ENCODE assay signal across 8 mouse cellular contexts in the genomic region with DNA sequence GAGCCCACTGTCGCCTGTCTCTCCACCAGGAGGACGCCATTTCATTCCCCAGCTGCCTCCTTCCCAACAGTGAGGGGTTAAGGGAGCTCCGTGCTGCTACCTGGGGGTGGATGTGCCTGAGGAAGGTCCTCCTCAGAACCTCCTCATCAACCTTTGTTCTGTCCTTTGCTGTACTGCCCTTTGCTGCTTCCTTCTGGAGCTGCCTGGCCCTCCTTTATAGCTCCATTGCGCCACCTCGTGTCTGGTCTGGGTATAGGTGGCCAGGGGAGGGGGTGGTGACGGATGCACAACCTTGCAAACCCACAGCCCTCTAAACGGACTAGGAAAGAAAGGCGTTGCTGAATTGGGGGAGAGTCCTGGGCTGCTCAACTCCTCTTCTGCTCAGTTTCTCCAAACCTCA. TPM values are rescaled to one million over a fixed set of nuclear protein-coding genes. Genes with fewer than 3 reads are reported as not detected.
DNase-seq lines count a peak whose midpoint lies in the region; ATAC-seq and TF ChIP-seq lines count a peak whose summit lies in the region.

No protein-coding gene starts in this region.

- H3K27ac ChIP-seq in embryonic fibroblast, embryonic 13.5 days (ENCODE audit: insufficient read depth, low read length) = no peak overlapping the region
- no peak overlapping the region for H3K27ac ChIP-seq in heart, embryonic 13.5 days (replicated peaks)
- no peak overlapping the region for H3K27ac ChIP-seq in kidney, embryonic 15.5 days
- no peak overlapping the region for H3K27ac ChIP-seq in liver, embryonic 11.5 days (ENCODE audit: low read depth, low read length)

- H3K9ac ChIP-seq in heart, embryonic 13.5 days = peak overlapping the region; percentile 54
- no peak overlapping the region for H3K9ac ChIP-seq in kidney, embryonic 15.5 days
- H3K9ac ChIP-seq in liver, embryonic 11.5 days (ENCODE audit: low read depth, low read length) = no peak overlapping the region

- 17% methylated on average over 8 of the region's 8 CpGs for WGBS in heart, embryonic 13.5 days
- WGBS in kidney, embryonic 15.5 days = 25% methylated on average over 8 of the region's 8 CpGs
- WGBS in liver, embryonic 11.5 days = 18% methylated on average over 8 of the region's 8 CpGs

- peak; percentile 94 for TF ChIP-seq CTCF in embryonic fibroblast, embryonic 13.5 days (IDR thresholded peaks at IDR 0.05; ENCODE audit: borderline replicate concordance, insufficient read depth, low read length)

- H3K4me2 ChIP-seq in heart, embryonic 13.5 days = no peak overlapping the region
- H3K4me2 ChIP-seq in kidney, embryonic 15.5 days = no peak overlapping the region
- no peak overlapping the region for H3K4me2 ChIP-seq in liver, embryonic 11.5 days

- H3K4me1 ChIP-seq in embryonic fibroblast, embryonic 13.5 days (ENCODE audit: control insufficient read depth, insufficient read depth, low read length) = no peaks in the 10 kb centered on the region
- peaks cover 3% of the 10 kb centered on the region for H3K4me1 ChIP-seq in heart, embryonic 13.5 days
- peaks cover 1% of the 10 kb centered on the region; the same call in 1 of the 2 replicates for H3K4me1 ChIP-seq in kidney, embryonic 15.5 days
- H3K4me1 ChIP-seq in liver, embryonic 11.5 days (replicated peaks; ENCODE audit: control insufficient read depth, insufficient read depth, low read length) = peaks cover 7% of the 10 kb centered on the region

- no peak for ATAC-seq in heart, embryonic 13.5 days (ENCODE audit: extremely low read depth, insufficient number of reproducible peaks, low FRiP score, low TSS enrichment)
- peak; percentile 31; the same call in 1 of the 2 replicates for ATAC-seq in kidney, embryonic 15.5 days (replicated peaks; ENCODE audit: low FRiP score)
- ATAC-seq in liver, embryonic 11.5 days (replicated peaks; ENCODE audit: low FRiP score) = peak; percentile 35

- H3K27me3 ChIP-seq in heart, embryonic 13.5 days (replicated peaks) = no peaks in the 10 kb centered on the region
- no peaks in the 10 kb centered on the region for H3K27me3 ChIP-seq in kidney, embryonic 15.5 days
- H3K27me3 ChIP-seq in liver, embryonic 11.5 days (replicated peaks; ENCODE audit: control insufficient read depth, insufficient read depth, low read length) = no peaks in the 10 kb centered on the region
- no peaks in the 10 kb centered on the region for H3K27me3 ChIP-seq in splenic B cell, adult 2 months (ENCODE audit: control insufficient read depth, insufficient read depth, low read length, poor library complexity, severe bottlenecking)

- H3K36me3 ChIP-seq in heart, embryonic 13.5 days = peaks cover 40% of the 10 kb centered on the region
- H3K36me3 ChIP-seq in kidney, embryonic 15.5 days = peaks cover 54% of the 10 kb centered on the region
- peaks cover 9% of the 10 kb centered on the region; the same call in 1 of the 2 replicates for H3K36me3 ChIP-seq in liver, embryonic 11.5 days (ENCODE audit: control insufficient read depth, insufficient read depth, low read length)
- no peaks in the 10 kb centered on the region for H3K36me3 ChIP-seq in splenic B cell, adult 2 months (ENCODE audit: control insufficient read depth, insufficient read depth, low read length, poor library complexity, severe bottlenecking)

- no peak overlapping the region for H3K4me3 ChIP-seq in embryonic fibroblast, embryonic 13.5 days (ENCODE audit: insufficient read depth, low read length)
- no peak overlapping the region for H3K4me3 ChIP-seq in heart, embryonic 13.5 days
- H3K4me3 ChIP-seq in kidney, embryonic 15.5 days (replicated peaks) = no peak overlapping the region
- H3K4me3 ChIP-seq in liver, embryonic 11.5 days (ENCODE audit: low read depth, low read length) = no peak overlapping the region

- no peak for TF ChIP-seq POLR2A in embryonic fibroblast, embryonic 13.5 days (IDR thresholded peaks at IDR 0.05; ENCODE audit: low read depth, low read length)

- DNase-seq in CD4-positive, CD25-positive, alpha-beta regulatory T cell, adult 2 months (ENCODE audit: low read depth, low spot score) = peak; percentile 89
- peak; percentile 79 for DNase-seq in brain, adult 2 months (ENCODE audit: low read depth, low spot score)
- DNase-seq in liver, embryonic 11.5 days (ENCODE audit: low spot score) = peak; percentile 82
- peak; percentile 79 to 86 for DNase-seq in natural killer cell, adult 2 months (ENCODE audit: low spot score in 2 of 2)
- DNase-seq in splenic B cell, adult 2 months (ENCODE audit: low read depth, low spot score) = peak; percentile 86

- H3K9me3 ChIP-seq in heart, embryonic 13.5 days = no peaks in the 10 kb centered on the region
- H3K9me3 ChIP-seq in kidney, embryonic 15.5 days (replicated peaks) = no peaks in the 10 kb centered on the region
- H3K9me3 ChIP-seq in liver, embryonic 11.5 days (ENCODE audit: control insufficient read depth, low read length) = no peaks in the 10 kb centered on the region

RNA-seq across cellular contexts. Expression of a gene that starts 3.1 kb away (rescaled TPM):
- not detected in 2 replicates for polyA plus RNA-seq in embryonic fibroblast, embryonic 13.5 days (2011; ENCODE audit: insufficient read length, low read depth, missing spikeins)
- polyA plus RNA-seq in heart, embryonic 13.5 days (2015; fragmentation: Nextera tagmentation; extraction: Ambion mirVana) = 0.74 and 1.1 TPM in 2 replicates
- 1.2 and 1.7 TPM in 2 replicates for polyA plus RNA-seq in kidney, embryonic 15.5 days (2015; fragmentation: Nextera tagmentation; extraction: Ambion mirVana)
- 1.9 and 3.0 TPM in 2 replicates for polyA plus RNA-seq in liver, embryonic 11.5 days (2014; fragmentation: Nextera tagmentation; extraction: Ambion mirVana)

RNA-seq across cellular contexts. Expression of a gene that starts 7.6 kb away (rescaled TPM):
- polyA plus RNA-seq in embryonic fibroblast, embryonic 13.5 days (2011; ENCODE audit: insufficient read length, low read depth, missing spikeins) = 27.1 and 30.5 TPM in 2 replicates
- polyA plus RNA-seq in heart, embryonic 13.5 days (2015; fragmentation: Nextera tagmentation; extraction: Ambion mirVana) = 51.9 and 61.3 TPM in 2 replicates
- polyA plus RNA-seq in kidney, embryonic 15.5 days (2015; fragmentation: Nextera tagmentation; extraction: Ambion mirVana) = 43.8 and 44.5 TPM in 2 replicates
- 142 and 160 TPM in 2 replicates for polyA plus RNA-seq in liver, embryonic 11.5 days (2014; fragmentation: Nextera tagmentation; extraction: Ambion mirVana)

RNA-seq across cellular contexts. Expression of a gene that starts 12.6 kb away (rescaled TPM):
- 2.3 and 3.9 TPM in 2 replicates for polyA plus RNA-seq in embryonic fibroblast, embryonic 13.5 days (2011; ENCODE audit: insufficient read length, low read depth, missing spikeins)
- 1.5 and 3.0 TPM in 2 replicates for polyA plus RNA-seq in heart, embryonic 13.5 days (2015; fragmentation: Nextera tagmentation; extraction: Ambion mirVana)
- polyA plus RNA-seq in kidney, embryonic 15.5 days (2015; fragmentation: Nextera tagmentation; extraction: Ambion mirVana) = 1.3 and 2.8 TPM in 2 replicates
- polyA plus RNA-seq in liver, embryonic 11.5 days (2014; fragmentation: Nextera tagmentation; extraction: Ambion mirVana) = 32.1 and 32.7 TPM in 2 replicates

RNA-seq across cellular contexts. Expression of a gene that starts 30.4 kb away (rescaled TPM):
- 28.9 and 30.5 TPM in 2 replicates for polyA plus RNA-seq in embryonic fibroblast, embryonic 13.5 days (2011; ENCODE audit: insufficient read length, low read depth, missing spikeins)
- polyA plus RNA-seq in heart, embryonic 13.5 days (2015; fragmentation: Nextera tagmentation; extraction: Ambion mirVana) = 23.6 and 24.6 TPM in 2 replicates
- 36.4 and 41.9 TPM in 2 replicates for polyA plus RNA-seq in kidney, embryonic 15.5 days (2015; fragmentation: Nextera tagmentation; extraction: Ambion mirVana)
- 21.4 and 22.8 TPM in 2 replicates for polyA plus RNA-seq in liver, embryonic 11.5 days (2014; fragmentation: Nextera tagmentation; extraction: Ambion mirVana)

RNA-seq across cellular contexts. Expression of a gene that starts 35.3 kb away (rescaled TPM):
- 60.2 and 82.1 TPM in 2 replicates for polyA plus RNA-seq in embryonic fibroblast, embryonic 13.5 days (2011; ENCODE audit: insufficient read length, low read depth, missing spikeins)
- 37.7 and 39.4 TPM in 2 replicates for polyA plus RNA-seq in heart, embryonic 13.5 days (2015; fragmentation: Nextera tagmentation; extraction: Ambion mirVana)
- 30.1 and 33.9 TPM in 2 replicates for polyA plus RNA-seq in kidney, embryonic 15.5 days (2015; fragmentation: Nextera tagmentation; extraction: Ambion mirVana)
- polyA plus RNA-seq in liver, embryonic 11.5 days (2014; fragmentation: Nextera tagmentation; extraction: Ambion mirVana) = 25.6 and 25.8 TPM in 2 replicates
